Comparison of ENCODE assay signal across 15 mouse cellular contexts in the genomic region with DNA sequence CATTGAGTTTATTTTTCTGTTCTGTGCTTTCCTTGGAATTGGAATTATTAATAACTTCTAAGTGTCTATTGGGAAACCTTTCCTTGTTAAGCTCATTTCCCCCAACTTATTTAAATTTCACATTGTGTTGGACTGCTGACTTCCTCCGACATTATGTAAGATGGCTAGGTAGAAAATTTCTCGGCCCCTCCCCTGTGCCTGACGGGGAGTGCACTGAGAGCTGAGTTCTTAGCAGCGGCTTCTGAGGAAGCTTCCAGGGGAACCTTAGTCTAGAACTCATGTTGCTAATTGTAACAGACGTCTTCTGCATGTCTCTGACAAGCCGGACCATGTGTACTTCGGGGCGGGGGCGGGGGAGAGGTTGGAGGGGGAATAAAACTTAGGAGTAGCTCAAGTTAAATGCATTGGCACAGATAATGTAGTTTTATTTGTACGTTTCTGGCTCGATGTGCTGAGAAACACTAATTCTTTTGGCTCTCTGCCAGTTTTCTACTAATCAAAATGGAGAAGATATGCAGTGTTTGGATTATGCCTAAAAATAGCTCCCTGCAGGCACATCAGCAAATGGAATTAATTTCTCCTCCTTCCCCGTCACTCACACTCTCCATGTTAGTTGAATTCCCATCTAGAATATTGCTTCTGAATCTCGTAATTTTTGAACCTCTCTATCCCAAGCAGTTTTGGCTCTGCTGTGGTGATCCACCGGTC. TPM values are rescaled to one million over a fixed set of nuclear protein-coding genes. Genes with fewer than 3 reads are reported as not detected.
A peak's percentile ranks its signal among the peaks of the same experiment; 100 is the strongest.
DNase-seq lines count a peak whose midpoint lies in the region; ATAC-seq lines count a peak whose summit lies in the region.
"Had no signal": no experiment of that assay in that cellular context is flagged by ENCODE, and none has a peak within 500 bp of the region (broad histone marks: within the 10 kb centered on the region; RNA-seq: fewer than 3 reads in every experiment).

No protein-coding gene starts in this region.

- intact Hi-C loops in heart, postnatal 25 days (cut with DNase I) = loop anchor here (2.0 kb wide), 1 partner anchor 49 kb away; no protein-coding TSS in a partner anchor

- peak overlapping the region; percentile 92 for H3K27ac ChIP-seq in heart, embryonic 16.5 days (ENCODE audit: low read length)
- H3K27ac ChIP-seq: gastrocnemius, adult 2 months; limb, embryonic 13.5 days; neural tube, embryonic 13.5 days had no signal

- no peaks in the 10 kb centered on the region; the same call in 1 of the 2 replicates for H3K27me3 ChIP-seq in heart, embryonic 16.5 days (ENCODE audit: control insufficient read depth, insufficient read depth, low read length)

- no peaks in the 10 kb centered on the region for H3K9me3 ChIP-seq in heart, embryonic 16.5 days (replicated peaks; ENCODE audit: control insufficient read depth, low read length)
- H3K9me3 ChIP-seq: limb, embryonic 13.5 days; megakaryocyte, embryonic 14.5 days; neural tube, embryonic 13.5 days had no signal

- H3K4me2 ChIP-seq in heart, embryonic 16.5 days (ENCODE audit: low read depth, low read length) = peak overlapping the region; percentile 61
- H3K4me2 ChIP-seq: limb, embryonic 13.5 days; neural tube, embryonic 13.5 days had no signal

- WGBS in heart, embryonic 16.5 days = 26% methylated on average over 14 of the region's 14 CpGs

- no peaks in the 10 kb centered on the region for H3K36me3 ChIP-seq in heart, embryonic 16.5 days (ENCODE audit: control insufficient read depth, insufficient read depth)
- H3K36me3 ChIP-seq: limb, embryonic 13.5 days; neural tube, embryonic 13.5 days had no signal

- DNase-seq in heart, postnatal 25 days (ENCODE audit: low spot score) = no peak
- peak; percentile 32 to 47 for DNase-seq in lung, adult 18-20 months
- DNase-seq in lung, postnatal 4 days = no peak
- peak; percentile 57 for DNase-seq in brain, embryonic 18.5 days (ENCODE audit: low read depth, low spot score)
- DNase-seq in lung, postnatal 25 days (ENCODE audit: low spot score) = peak; percentile 36
- no peak for DNase-seq in gastrocnemius, postnatal 10 days
- DNase-seq: adrenal gland, postnatal 36 days; cerebellum, adult 9-11 months; gastrocnemius, adult 2 months had no signal

- H3K4me1 ChIP-seq in heart, embryonic 16.5 days (ENCODE audit: control insufficient read depth, insufficient read depth, low read length) = peaks cover 40% of the 10 kb centered on the region

- H3K9ac ChIP-seq in heart, embryonic 16.5 days (ENCODE audit: low read length) = peak overlapping the region; percentile 63
- H3K9ac ChIP-seq: limb, embryonic 13.5 days; neural tube, embryonic 13.5 days had no signal

- H3K4me3 ChIP-seq in heart, embryonic 16.5 days (ENCODE audit: low read length) = peak overlapping the region; percentile 36
- H3K4me3 ChIP-seq: gastrocnemius, adult 2 months; limb, embryonic 13.5 days; megakaryocyte, embryonic 14.5 days; neural tube, embryonic 13.5 days had no signal

- peak; percentile 11; the same call in 1 of the 2 replicates for ATAC-seq in heart, embryonic 16.5 days (replicated peaks; ENCODE audit: extremely low read depth, insufficient read depth, low FRiP score)
- ATAC-seq in erythroblast, adult 5-6 weeks (replicated peaks; ENCODE audit: low FRiP score, poor library complexity, severe bottlenecking) = no peak
- ATAC-seq: CD4-positive, CD25-positive, alpha-beta regulatory T cell, adult 4 months had no signal

RNA-seq across cellular contexts. Expression of gene Adrb1, which starts 5.3 kb away (rescaled TPM):
- polyA plus RNA-seq in heart, embryonic 16.5 days (2015; fragmentation: Nextera tagmentation; extraction: Ambion mirVana) = 2.7 and 4.2 TPM in 2 replicates
- total RNA-seq in heart, postnatal 25 days (2021) = 10 to 100 TPM; 24.3 to 30.9 TPM
- total RNA-seq in erythroblast, adult 5-6 weeks (2015; ENCODE audit: low replicate concordance) = not detected in 2 replicates
- not detected in 2 replicates for total RNA-seq in erythroblast, adult 5-6 weeks (2017; ENCODE audit: low replicate concordance)
- total RNA-seq in gastrocnemius, postnatal 10 days (2021) = 1 to 10 TPM; 1.1 to 1.5 TPM
- polyA plus RNA-seq: CD4-positive, CD25-positive, alpha-beta regulatory T cell, adult 4 months had no signal

Comparison
In these comparisons a context has a peak if more than half of its experiments do, and no peak if none do; other contexts are left out.
1. DNase-seq: peak in lung, adult 18-20 months (2 of 2), brain, embryonic 18.5 days (single experiment) and lung, postnatal 25 days (single experiment); none in heart, postnatal 25 days (single experiment), lung, postnatal 4 days (0 of 2) and gastrocnemius, postnatal 10 days (single experiment).
2. RNA of gene Adrb1, which starts 5.3 kb away (total RNA-seq): 24.3 to 30.9 TPM in heart, postnatal 25 days; 1.1 to 1.5 TPM in gastrocnemius, postnatal 10 days and not detected in erythroblast, adult 5-6 weeks; every median in the first group is over 10 times any median in the second.